Mouse (Mus musculus): ENCODE measurements around the gene Slc35d1. TPM values are rescaled to one million over a fixed set of nuclear protein-coding genes. Genes with fewer than 3 reads are reported as not detected.

Slc35d1 gene
- total RNA-seq (2021), result 10 to 100 TPM; 11.4 to 12.2 TPM
- long read RNA-seq, experiment 1, full-length matches to known transcripts, result 5 of 7 reads
- long read RNA-seq, experiment 1, partial matches to known transcripts, result 0 of 7 reads
- long read RNA-seq, experiment 1, other reads (novel, unspliced or antisense), result 2 of 7 reads
- long read RNA-seq, experiment 2, full-length matches to known transcripts, result 2 of 4 reads
- long read RNA-seq, experiment 2, partial matches to known transcripts, result 1 of 4 reads
- long read RNA-seq, experiment 2, other reads (novel, unspliced or antisense), result 1 of 4 reads

- peak; percentile 66 for TF ChIP-seq CTCF (conservative IDR thresholded peaks at IDR 0.05)
- Histone ChIP-seq H3K4me3 (peak within 1 kb of the TSS; percentile 86), H3K27ac (peak within 1 kb of the TSS; percentile 96)
- DNase-seq (ENCODE audit: low spot score in 2 of 2), result peak; percentile 76 to 81
Measured at GRCm38 (mm10) chr4:103214925-103215820, at the start of gene Slc35d1. Slc35d1 (minus strand) TSS chr4:103215164.

GRCm38 (mm10) chr4:103263812-103264396, 48.9 kb upstream of the Slc35d1 start:
- no peak for DNase-seq (ENCODE audit: low spot score in 2 of 2)
- no peak overlapping the region for H3K27ac ChIP-seq
- H3K4me3 ChIP-seq, result no peak overlapping the region
- no peak for TF ChIP-seq CTCF (conservative IDR thresholded peaks at IDR 0.05)

GRCm38 (mm10) chr4:103263378-103263777, 48.4 kb upstream of the Slc35d1 start:
- Histone ChIP-seq H3K27ac (no peak overlapping the region), H3K4me3 (no peak overlapping the region)
- no peak for DNase-seq (ENCODE audit: low spot score in 2 of 2)
- no peak for TF ChIP-seq CTCF (conservative IDR thresholded peaks at IDR 0.05)

GRCm38 (mm10) chr4:103258817-103259216, 43.9 kb upstream of the Slc35d1 start:
- peak; percentile 50 for TF ChIP-seq CTCF (conservative IDR thresholded peaks at IDR 0.05)
- H3K27ac ChIP-seq, result no peak overlapping the region
- DNase-seq (ENCODE audit: low spot score in 2 of 2), result no peak
- H3K4me3 ChIP-seq, result no peak overlapping the region

GRCm38 (mm10) chr4:103253846-103254245, 38.9 kb upstream of the Slc35d1 start:
- no peak overlapping the region for H3K27ac ChIP-seq
- DNase-seq (ENCODE audit: low spot score in 2 of 2), result no peak
- no peak for TF ChIP-seq CTCF (conservative IDR thresholded peaks at IDR 0.05)
- no peak overlapping the region for H3K4me3 ChIP-seq

GRCm38 (mm10) chr4:103249436-103250085, 34.6 kb upstream of the Slc35d1 start:
- Histone ChIP-seq H3K27ac (no peak overlapping the region), H3K4me3 (no peak overlapping the region)
- no peak for TF ChIP-seq CTCF (conservative IDR thresholded peaks at IDR 0.05)
- DNase-seq (ENCODE audit: low spot score in 2 of 2), result no peak

- no peak for DNase-seq (ENCODE audit: low spot score in 2 of 2)
- TF ChIP-seq CTCF (conservative IDR thresholded peaks at IDR 0.05), result no peak
- H3K27ac ChIP-seq, result no peak overlapping the region
- no peak overlapping the region for H3K4me3 ChIP-seq
Measured at GRCm38 (mm10) chr4:103247813-103248212, 32.8 kb upstream of the Slc35d1 start.

- no peak for DNase-seq (ENCODE audit: low spot score in 2 of 2)
- Histone ChIP-seq H3K4me3 (no peak overlapping the region), H3K27ac (no peak overlapping the region)
- TF ChIP-seq CTCF (conservative IDR thresholded peaks at IDR 0.05), result no peak
Measured at GRCm38 (mm10) chr4:103247249-103247648, 32.3 kb upstream of the Slc35d1 start.

GRCm38 (mm10) chr4:103232156-103232555, 17.2 kb upstream of the Slc35d1 start:
- TF ChIP-seq CTCF (conservative IDR thresholded peaks at IDR 0.05), result no peak
- Histone ChIP-seq H3K4me3 (no peak overlapping the region), H3K27ac (no peak overlapping the region)
- DNase-seq (ENCODE audit: low spot score in 2 of 2), result no peak

- TF ChIP-seq CTCF (conservative IDR thresholded peaks at IDR 0.05), result no peak
- Histone ChIP-seq H3K27ac (no peak overlapping the region), H3K4me3 (no peak overlapping the region)
- DNase-seq (ENCODE audit: low spot score in 2 of 2), result no peak
Measured at GRCm38 (mm10) chr4:103222854-103223253, 7.9 kb upstream of the Slc35d1 start.

GRCm38 (mm10) chr4:103221789-103222188, 6.8 kb upstream of the Slc35d1 start:
- no peak for TF ChIP-seq CTCF (conservative IDR thresholded peaks at IDR 0.05)
- no peak for DNase-seq (ENCODE audit: low spot score in 2 of 2)
- Histone ChIP-seq H3K4me3 (no peak overlapping the region), H3K27ac (no peak overlapping the region)

GRCm38 (mm10) chr4:103219011-103219410, 4.0 kb upstream of the Slc35d1 start:
- no peak overlapping the region for H3K27ac ChIP-seq
- H3K4me3 ChIP-seq, result no peak overlapping the region
- no peak for DNase-seq (ENCODE audit: low spot score in 2 of 2)
- no peak for TF ChIP-seq CTCF (conservative IDR thresholded peaks at IDR 0.05)

- H3K4me3 ChIP-seq, result no peak overlapping the region
- no peak for DNase-seq (ENCODE audit: low spot score in 2 of 2)
- no peak overlapping the region for H3K27ac ChIP-seq
- no peak for TF ChIP-seq CTCF (conservative IDR thresholded peaks at IDR 0.05)
Measured at GRCm38 (mm10) chr4:103216046-103216445, 1.1 kb upstream of the Slc35d1 start.
